Mouse (Mus musculus) kidney, adult 11 months (tissue): ENCODE results near the gene Lrsam1.
"Not testable (repeated sequence)": the region's sequence is repeated elsewhere in the genome, so short reads cannot be mapped to it uniquely, and the experiment has no call there.

Source experiments
- DNase-seq: peaks from one replicate; pipeline ENCODE4 v3.0.0; 2022

Gene Lrsam1

DNA sequence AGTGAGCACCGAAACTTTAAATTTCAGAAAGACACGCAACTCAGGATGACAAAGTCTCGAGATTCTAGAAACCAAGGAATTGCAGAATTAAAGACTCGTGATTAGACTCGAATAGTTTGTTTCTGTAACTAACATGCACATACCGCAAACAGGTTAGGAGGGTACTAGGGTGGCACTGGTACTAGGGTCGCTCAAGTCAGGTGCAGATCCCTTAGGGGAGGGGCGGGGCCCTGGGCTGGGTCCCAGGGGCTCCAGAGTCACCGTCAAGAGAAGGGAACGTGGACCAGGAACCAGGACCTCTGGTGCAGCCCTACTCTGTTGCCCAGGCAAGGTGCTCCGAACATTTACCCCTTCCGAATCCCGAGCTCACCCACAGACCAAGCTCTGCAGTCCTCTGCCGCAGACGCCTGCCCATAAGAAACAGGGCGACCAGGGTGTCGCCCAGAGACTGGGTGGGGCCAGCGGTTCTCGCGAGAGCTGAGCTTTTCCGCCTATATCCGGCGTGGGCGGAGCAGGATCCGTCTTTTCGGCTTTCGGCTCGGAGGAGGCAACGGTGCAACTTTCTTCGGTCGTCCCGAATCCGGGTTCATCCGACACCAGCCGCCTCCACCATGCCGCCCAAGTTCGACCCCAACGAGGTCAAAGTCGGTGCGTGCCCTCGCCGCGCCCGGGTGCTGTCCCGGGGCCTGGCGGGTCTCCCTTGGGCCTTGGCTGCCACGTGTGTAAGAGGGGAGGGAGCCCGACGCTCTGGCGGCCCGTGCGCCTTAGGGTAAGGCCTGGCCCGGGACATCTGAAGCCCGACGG, at the start of gene Lrsam1, which contains the start of gene Rpl12:
Gene Lrsam1 (minus strand): TSS at position 423 of the 804 bp plus-strand sequence.
Gene Rpl12 (plus strand): TSS at position 368 of the 804 bp plus-strand sequence.
- DNase-seq = peak; percentile 91

DNA sequence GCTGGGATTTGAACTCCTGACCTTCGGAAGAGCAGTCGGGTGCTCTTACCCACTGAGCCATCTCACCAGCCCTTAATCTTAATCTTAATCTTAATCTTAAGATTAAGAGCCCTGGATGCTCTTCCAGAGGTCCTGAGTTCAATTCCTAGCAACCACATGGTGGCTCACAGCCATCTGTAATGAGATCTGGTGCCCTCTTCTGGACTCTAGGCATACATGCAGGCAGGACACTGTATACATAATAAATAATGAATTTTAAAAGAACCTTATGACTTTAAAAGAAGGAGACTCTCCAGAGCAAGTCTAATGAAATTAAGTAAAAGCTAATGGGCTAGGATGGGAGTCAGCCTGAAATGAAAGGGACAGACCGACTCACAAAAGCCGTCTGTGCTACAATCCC, 47.6 kb upstream of the Lrsam1 start:
- DNase-seq = not testable (repeated sequence)

DNA sequence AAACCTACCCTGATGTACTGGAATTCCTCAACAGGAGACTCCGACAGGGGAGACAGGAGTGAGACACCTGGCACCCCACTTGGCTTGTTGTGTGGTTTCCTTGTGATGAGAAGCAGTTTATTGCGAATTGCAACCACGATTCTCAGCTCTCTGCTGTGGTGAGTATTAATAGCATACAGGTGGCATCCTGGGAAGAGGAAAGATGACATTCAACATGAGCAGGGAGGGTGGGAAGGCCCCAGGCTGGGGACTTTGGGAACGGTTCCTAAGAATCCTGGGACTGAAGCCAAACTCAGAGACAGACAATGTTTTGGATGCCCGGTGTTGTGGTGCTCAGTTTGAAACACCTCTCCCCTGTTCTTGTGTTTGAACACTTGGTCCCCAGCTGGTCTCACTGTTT, 43.6 kb upstream of the Lrsam1 start:
- DNase-seq = no peak

DNA sequence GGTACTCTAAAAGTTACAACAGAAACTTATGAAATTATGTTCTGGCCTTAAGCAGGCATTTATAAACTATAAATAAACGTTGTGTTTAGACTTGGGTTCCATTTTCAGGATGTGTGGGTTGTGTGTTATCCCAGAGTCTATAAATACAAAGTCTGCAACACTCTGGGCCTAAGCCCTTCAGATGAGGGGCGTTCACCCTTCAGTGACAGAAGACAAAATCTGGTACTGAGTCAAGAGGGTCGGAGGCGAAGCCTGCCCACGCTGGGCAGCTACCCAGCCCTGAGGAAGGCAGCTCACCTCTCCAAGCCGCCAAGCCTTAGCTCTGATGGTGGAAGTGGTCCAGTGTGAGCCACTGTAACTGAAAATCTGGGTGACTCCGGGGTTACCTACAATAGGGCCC, 40.7 kb upstream of the Lrsam1 start:
- DNase-seq = no peak

DNA sequence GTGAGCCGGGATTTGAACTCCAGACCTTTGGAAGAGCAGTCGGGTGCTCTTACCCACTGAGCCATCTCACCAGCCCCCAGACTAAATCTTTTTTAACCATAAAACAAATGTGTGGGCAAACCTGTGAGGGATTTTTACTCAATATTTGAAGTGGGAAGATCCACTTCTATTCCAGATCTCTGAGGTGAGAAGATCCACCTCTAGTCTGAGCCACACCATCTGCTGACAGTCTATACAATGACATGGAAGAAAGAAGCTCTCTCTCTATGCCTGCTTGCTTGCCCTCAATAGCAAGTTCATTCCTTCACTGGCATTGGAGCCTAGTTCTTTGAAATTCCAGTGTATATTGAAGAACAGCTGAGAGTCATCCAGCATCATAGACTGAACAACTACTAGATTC, 38.3 kb upstream of the Lrsam1 start:
- DNase-seq = no peak

DNA sequence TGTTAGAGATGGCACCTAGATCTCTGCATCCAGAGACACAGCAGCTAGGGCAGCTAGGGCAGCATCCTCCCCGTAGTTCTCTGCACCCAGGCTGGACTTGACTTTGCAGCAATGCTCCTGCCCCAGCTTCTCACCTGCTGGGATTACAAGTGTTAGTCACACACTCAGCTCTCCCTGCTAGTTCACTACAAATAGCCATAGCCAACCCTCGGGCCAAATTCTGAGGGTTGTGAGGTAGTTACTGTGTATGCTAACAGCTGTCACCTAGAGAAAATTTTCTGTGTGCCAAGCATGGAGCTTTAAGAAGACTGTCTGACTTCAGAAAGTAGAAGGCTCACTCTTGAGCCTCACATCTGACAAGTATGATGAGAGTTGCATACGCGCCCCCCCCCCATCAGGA, 36.4 kb upstream of the Lrsam1 start:
- DNase-seq = no peak

DNA sequence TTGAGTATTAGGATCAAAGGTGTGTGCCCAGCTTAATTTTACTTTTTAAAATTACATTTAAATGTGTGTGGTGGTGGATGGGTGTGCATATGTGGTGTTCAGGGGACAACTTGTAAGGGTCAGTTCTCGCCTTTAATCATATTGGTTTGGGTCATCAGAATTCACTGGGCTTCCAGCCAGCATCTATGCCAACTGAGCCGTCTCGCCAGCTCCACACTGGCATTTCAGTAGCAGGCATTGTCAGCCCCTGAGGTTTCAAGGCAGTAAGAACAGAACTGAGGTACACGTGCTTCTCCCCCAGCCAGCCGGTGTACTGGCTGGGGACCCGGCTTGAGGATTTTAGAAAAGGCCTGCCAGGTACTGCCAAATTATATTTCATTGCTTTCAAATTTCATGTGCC, 35.7 kb upstream of the Lrsam1 start:
- no peak for DNase-seq

DNA sequence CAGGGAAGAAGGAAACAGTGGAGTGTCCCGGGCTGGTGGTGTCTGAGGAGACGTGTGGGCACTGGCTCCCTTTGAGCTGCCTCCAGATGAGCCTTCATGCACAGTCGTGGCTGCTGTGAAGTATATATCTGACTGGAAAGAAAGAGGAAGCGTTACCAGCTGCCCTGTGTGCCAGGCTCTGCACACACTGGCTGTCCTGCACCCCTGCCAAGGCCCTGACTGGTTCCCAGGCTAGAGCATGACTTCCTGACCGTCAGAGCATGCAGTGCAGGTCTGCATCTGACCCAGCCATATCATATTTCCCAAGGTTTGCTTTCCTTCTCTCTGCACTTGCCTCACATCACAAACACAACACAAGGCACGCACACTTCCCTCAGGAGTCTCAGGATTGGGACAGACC, 30.7 kb upstream of the Lrsam1 start:
- DNase-seq = no peak

DNA sequence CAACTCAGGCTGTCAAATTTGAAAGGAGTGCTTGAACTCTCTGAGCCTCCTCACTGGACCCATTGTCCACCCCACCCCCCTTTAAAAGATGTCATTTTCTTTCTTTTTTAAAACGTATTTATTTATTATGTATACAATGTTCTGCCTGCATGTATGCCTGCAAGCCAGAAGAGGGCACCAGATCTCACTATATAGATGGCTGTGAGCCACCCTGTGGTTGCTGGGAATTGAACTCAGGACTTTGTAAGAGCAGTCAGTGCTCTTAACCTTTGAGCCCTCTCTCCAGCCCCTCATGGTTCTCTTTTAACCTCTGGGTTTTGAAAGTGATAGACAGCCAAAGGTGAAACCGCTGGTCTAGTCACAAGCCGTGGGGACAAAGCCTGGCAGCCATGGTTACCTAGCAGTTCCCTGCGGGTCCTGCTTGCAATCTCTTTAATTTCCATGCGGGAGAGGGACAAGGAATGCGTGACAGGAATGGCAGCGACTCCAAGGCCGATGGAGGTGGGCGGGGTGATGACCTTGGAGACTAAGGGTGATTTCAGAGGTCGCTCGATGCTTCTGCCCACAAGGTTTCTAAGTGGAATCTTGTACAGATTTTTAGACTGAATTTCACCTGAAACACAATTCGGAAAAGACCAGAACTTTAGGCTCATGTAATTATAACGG, 28.9 kb upstream of the Lrsam1 start:
- no peak for DNase-seq

DNA sequence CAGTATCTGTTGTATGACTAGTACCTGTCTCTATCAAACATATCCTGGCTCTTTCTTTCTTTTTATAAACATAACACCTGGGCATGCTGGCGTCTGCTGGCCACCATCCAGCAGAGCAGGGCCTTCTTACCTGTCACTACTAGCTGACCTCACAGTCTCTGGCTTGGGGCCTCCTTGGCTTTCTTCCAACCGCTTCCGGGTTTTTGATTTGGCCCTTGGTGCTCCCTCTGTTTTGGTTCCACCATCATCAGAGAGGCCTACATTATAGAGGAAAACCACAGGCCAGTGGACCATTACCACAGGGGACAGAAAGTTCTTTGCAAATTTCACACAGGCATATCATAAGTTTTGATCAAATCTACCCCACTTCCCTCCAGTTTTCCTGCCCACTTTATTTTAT, 28.0 kb upstream of the Lrsam1 start:
- no peak for DNase-seq

DNA sequence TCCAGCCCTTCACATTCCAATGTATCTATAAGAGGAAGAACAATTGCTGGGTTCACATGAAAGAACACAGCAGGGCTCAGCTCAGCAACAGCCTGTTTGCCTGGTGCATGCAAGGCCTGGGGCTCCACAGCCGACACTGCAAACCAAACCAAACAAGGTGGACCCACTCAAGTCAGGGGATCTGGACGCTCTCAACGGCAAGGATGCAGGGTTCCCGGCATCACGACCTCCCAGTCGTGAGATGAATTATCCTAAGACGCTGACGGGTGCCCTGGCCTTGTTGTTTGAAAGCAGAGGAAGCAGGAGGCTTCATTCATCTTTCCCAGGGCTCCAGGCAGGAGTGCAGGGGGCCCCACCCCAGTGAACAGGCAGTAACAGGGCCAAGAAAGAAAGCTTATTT, 24.4 kb upstream of the Lrsam1 start:
- no peak for DNase-seq

DNA sequence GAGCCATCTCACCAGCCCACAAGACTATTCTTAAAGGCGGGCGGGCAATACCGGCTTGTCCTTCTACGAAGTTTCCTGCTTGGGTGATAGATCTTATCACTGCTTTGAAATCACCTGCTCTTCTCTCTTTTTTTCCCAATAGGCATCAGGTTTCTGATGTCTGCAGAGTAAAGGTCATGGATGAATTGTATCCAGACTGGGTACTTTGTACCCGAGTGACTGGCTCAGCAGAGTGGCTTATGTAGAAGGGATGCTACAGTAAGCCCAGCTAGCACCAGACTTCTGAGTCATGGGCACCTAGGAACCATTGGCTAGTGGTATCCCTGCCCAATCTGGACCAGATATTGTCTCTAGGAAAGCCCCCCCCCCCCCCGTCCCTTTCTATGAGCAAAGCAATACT, 22.2 kb upstream of the Lrsam1 start:
- no peak for DNase-seq

DNA sequence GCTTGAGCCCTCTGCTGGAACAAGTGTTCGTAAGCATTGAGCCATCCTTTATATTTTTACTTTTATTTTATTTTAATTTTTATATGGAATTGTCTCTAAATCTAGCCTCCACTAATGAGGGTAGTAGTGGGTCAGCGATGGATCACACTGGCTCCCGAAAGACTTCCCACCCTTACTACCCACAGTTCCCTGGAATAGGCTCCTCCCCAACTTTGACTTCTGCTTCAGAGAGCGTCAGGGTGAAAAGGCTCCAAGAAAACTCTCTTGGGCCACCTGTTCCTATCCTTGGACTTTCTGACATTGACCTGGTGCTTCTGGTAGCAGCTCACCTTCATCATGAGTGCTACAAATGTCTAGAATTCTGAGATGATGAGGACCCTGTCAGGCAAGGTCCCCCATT, 21.3 kb upstream of the Lrsam1 start:
- DNase-seq = no peak

DNA sequence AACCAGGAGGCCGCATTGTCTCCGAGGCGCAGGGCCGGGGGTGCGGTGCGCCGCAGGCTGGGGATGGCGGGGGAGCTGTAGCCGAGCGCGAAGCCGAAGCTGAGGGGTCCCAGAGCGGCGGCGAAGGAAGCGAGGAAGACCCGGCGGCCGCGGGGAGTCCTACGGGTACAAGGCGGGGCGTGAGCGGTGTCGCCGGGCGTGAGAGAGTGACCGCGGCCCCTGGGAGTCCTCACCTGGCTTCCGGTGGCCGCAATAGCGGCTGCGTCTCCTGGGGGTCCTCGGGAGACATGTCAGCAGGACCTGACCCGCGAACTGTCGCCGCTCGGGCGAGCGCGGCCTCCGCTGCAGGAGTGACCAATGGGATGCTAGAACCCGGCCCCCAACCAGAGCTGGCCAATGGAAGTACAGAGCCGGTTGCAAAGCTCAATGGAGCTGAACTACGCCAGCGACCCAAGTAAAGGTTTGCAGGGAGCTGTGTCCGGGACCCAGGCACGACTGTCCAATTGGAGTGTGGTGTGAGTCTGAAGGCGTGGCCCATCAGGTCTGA, 20.4 kb upstream of the Lrsam1 start, which contains the start of gene Slc2a8:
Gene Slc2a8 (minus strand): TSS at position 359 of the 547 bp plus-strand sequence.
- DNase-seq = peak; percentile 96

DNA sequence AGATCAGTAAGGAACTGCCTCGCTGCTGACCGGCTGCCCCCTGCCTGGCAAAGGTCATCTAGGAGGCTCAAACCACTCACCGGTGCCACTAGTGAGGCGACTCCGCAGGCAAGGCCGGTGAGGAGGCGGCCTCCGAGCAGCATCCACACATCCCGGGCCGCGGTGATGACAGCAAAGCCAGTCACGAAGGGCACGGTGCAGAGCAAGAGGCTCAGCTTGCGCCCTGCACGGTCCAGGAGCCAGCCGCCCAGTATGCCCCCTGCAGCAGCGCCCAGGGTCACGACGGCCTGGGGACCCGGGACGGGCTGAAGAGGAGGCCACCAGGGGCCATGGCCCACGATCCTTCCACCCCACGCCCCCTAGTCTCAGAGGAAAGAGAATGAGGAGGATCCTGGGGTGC, 19.9 kb upstream of the Lrsam1 start:
- no peak for DNase-seq

DNA sequence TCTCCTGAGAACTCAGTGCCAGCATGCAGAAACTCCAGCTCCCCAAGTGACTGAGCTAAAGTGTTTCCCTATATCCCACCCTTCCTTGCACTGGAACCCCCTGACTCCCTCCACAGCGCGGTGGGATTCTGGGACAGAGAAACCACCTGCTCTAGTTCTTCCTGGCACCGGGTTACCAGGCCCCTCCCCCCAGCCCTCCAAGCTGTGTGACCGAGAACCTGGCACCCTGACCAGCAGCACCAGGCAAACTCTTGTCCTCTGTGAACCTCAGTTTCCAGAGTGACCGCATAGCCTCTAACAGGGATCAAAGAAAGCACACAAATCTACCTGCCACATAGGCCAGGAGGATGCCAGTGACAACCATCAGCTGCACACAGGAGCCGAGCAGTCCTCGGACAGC, 18.3 kb upstream of the Lrsam1 start:
- no peak for DNase-seq

DNA sequence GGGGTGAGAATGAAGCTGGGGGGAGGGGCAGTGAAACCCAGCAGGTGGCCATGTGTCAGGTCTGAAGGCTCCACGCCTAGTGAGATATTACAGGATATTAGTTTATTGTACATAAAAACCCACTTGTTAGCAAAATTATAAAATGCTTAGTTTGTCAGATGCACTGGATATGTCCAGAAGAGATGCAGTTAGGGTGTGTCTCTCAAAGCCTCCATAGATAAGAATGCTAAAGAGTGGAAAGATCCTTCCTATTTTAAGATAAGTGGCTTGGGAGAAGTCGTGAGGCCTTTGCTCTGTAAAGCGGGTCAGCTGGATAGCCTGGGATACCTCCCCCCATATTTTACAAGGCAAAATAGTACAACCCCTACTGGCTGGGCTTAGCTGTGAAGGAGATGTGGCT, 17.3 kb upstream of the Lrsam1 start:
- no peak for DNase-seq

DNA sequence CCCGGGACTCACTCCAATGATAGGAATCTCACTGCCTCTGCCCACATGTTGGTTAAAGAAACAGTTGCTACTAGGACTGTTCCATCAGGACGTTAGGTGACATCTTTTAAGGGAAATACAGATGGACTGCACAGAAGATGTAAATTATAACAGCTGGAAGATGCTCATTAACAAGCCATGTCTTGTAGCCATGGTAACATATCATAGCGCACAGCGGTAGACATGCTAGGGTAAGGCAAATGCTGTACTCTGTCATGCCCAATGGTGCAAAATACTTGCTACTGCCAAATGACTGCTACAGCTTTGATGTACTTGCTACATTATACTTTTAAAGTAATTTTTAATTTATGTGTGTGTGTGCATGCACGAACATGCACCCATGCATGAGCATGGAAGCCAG, 15.7 kb upstream of the Lrsam1 start:
- DNase-seq = no peak

DNA sequence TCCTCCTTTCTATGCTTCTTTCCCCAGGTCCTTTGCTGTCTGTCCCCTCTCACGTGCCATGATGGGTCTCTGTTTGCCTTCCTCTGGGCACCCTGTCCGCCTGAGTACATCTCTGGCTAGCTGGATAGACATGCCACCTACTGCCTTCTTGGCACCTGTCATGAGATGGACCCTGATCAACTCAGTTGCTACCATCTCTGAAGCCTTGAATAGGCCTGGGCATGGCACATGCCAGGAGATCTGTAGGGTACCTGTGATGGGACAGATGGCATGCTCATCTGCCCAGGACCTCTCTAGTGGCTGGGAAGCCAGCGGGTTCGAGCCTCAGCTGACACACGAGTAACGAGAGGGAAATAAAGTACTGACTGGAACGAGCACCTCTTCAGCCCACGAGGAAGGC, 12.8 kb upstream of the Lrsam1 start:
- no peak for DNase-seq

DNA sequence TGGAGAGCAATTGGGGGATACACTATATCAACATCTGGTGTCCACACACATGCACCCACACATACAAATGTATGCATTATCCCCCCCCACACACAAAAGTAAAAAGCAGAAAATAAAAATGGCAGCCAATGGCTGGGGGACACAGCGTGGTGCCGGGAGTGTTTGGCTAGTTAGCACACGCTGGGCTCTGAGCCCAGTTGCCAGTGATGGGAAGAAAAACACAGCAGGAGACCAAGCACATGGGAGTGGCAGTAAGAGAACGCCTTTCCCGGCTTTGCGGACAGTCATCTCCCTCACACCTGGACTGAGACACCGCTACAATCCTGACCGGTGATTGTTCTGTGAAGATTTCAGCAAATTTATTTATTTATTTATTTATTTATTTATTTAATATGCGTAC, 9.8 kb upstream of the Lrsam1 start:
- DNase-seq = no peak

DNA sequence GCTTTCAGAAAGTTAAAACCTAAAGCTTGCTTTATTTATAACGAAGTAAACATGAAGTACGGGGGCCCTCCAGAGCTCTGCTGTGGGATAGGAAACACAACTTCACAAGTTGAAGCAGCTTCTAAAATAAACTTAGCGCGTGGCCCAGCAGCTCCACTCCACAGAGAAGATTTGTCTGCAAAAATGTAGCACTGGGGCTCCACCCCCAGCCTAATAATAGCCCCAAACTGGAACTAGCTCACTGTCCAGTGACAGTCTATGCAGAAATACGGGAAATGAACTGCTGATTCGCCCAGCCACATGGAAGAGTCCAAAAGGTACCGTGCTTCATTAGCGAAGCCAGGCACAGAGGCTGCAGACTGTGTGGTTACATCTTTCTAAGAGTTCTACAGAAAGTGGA, 7.9 kb upstream of the Lrsam1 start:
- DNase-seq = no peak

DNA sequence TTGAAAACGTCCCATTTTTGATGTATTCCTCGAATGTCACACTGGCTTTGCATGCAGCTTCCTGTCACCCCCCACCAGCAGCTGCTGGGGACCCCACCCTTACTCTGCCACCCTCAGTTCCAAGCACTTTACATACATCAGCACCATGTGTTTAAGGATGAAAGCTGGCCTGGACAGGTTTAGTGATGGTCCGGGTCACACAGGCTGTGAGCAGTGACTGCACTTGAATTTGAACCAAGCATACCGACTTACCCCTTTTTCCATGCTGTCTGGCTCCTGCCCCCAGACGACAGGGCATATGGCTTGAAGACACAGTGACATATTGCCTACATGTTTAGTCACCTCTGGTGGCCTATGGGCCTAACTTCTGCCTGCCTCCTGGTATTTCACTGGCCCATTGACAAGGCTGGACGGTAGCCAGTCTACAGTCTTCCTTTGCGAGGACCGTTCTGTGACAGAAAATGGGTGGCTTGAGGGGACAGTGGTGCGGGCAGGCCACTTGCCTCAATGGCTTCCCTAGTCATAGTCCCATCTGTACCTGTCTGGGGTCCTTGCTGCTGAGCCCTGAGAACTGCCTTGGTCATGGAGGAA, 6.7 kb upstream of the Lrsam1 start:
- no peak for DNase-seq

DNA sequence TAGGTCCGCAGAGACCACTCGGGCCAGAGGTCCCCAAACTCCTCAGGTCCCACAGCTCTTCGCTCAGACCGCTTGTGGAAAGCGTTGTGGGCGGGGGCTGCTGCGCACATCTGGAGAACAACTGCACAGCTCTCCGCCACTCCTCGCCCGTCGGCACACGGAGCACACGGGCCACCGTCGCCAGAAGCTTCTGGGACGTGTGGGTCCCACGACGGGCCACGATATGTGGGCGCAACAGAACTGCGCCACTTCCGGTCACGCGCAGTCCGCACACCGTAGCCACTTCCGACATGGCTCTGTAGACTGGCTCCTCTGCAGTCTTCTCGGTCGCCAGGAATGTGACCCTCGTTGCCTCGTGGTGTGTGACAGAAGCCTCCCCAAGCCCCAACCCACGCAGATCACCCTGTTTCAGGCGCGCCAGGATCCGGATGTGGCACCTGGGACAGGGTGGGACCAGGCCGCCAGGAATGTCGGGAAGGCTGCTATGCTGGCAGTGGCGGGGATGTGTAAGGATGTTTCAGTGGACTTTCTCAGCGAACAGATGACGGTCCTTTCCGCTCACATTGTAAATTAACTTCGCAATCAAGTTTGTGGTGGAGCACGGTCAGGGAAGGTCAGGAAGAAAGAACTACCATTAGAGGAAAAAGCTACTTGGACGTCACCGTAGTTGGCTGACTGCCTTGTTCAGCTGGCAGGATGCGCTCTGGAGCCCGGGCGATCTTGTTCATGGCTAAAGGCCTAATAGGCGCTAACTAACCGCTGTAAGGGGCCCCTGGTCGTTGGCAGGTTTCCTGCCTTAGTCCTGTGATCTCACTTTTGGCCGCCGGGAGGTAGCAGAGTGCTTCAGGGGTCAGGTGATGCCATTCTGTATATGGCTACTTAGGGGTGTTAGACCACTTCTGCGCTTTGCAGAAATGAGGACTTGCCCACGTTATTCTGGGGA, 5.5 kb upstream of the Lrsam1 start:
- peak; percentile 89 for DNase-seq
